Mouse (Mus musculus) lung, adult 2 months (tissue): ENCODE results near the gene Furin.

Experiments used
- CTCF ChIP-seq: fragments of 200-500 bp; IDR thresholded peaks from 2 replicates; pipeline ENCODE4 v1.5.1; 2011; ENCODE audit warnings: mild to moderate bottlenecking, low read length, control low read depth; ENCODE audit not compliant: insufficient read depth
- POLR2A ChIP-seq: fragments of 200-500 bp; IDR thresholded peaks from 2 replicates; pipeline ENCODE4 v1.6.1; 2011; ENCODE audit warnings: low read depth, mild to moderate bottlenecking, control low read depth, low read length, borderline replicate concordance; ENCODE audit errors: extremely low read depth

DNA sequence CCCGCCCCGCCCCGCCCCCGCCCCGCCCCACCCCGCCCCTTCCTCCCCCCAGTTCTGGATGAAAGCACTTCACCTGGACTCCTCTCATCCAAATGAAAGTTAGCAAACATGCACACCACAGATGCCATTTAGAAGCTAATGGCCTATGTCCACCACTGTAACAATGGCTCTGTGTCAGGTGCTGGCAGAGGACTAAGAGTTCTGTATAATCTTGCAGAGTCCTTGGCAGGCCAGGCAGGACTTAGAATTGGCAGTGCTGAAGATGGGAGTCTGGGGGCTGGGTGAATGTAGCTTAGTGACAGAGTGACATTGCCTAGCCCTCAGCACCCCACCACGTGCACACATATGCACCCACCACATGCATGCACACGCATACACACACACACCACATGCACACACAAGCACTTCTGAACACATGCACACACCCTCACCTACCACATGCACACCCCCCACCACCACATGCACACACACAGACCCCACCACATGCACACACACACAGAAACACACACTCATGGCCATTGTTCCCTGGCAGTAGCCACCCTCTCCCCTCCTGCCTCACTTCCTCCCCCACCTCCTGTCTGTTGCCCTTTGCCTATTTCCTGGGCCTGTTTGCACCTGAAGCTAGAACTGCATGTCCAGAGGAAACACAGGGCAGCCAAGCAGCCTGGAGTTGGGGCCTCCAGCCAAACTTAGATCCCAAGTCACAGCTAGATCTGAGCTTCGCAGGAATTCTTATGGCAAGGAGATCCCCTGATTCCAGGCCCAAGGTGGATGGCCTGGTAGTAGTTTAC is 8.5 kb upstream of the Furin start:
- no peak for TF ChIP-seq POLR2A
- no peak for TF ChIP-seq CTCF
